11 mouse cellular contexts compared by ENCODE assay signal in the genomic region with DNA sequence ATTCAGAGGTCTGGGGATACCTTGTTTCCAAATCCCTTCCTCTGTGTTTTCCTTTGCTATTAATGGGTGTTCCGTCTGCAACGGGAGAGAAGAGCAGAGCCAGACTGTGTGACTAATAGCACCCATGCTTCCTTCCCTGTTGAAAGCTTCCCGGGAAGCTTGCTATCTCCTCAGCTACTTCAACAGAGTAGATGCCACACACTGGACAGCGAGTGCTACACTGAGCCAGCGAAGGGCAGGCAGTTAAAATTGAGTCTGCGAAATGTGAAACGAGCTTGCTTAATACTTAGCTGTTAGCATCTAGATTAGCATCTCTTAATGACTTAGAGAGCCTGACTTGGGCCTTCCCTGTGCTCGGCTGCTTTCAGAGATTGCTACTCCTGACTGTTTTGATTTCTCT.
DNase-seq lines count a peak whose midpoint lies in the region; ATAC-seq and TF ChIP-seq lines count a peak whose summit lies in the region.
"Had no signal": no experiment of that assay in that cellular context is flagged by ENCODE, and none has a peak within 500 bp of the region (broad histone marks: within the 10 kb centered on the region; RNA-seq: fewer than 3 reads in every experiment).

No protein-coding gene starts in this region.

- no peak for TF ChIP-seq POLR2A in thymus, adult 2 months (IDR thresholded peaks at IDR 0.05; ENCODE audit: control insufficient read depth, extremely low read depth, insufficient read depth, low read length, poor library complexity)

- no peak overlapping the region for H3K9ac ChIP-seq in limb, embryonic 13.5 days
- H3K9ac ChIP-seq: stomach, embryonic 15.5 days had no signal

- TF ChIP-seq CTCF in thymus, adult 2 months (IDR thresholded peaks at IDR 0.05; ENCODE audit: borderline replicate concordance, control insufficient read depth, extremely low read depth, insufficient read depth, low read length, poor library complexity): no peak

- H3K4me3 ChIP-seq in heart, embryonic 10.5 days: peak overlapping the region; percentile 34
- H3K4me3 ChIP-seq in limb, embryonic 13.5 days: no peak overlapping the region
- no peak overlapping the region for H3K4me3 ChIP-seq in thymus, adult 2 months (ENCODE audit: control insufficient read depth, insufficient read depth, low read length)
- H3K4me3 ChIP-seq: stomach, embryonic 15.5 days had no signal

- ATAC-seq in limb, embryonic 13.5 days (ENCODE audit: low FRiP score, low read depth): no peak

- H3K4me1 ChIP-seq in heart, embryonic 10.5 days: 0 out of 2 replicates have a peak, but pooled peaks cover 4% of the 10 kb centered on the region
- H3K4me1 ChIP-seq in limb, embryonic 13.5 days: no peaks in the 10 kb centered on the region
- H3K4me1 ChIP-seq in thymus, adult 2 months (replicated peaks; ENCODE audit: control insufficient read depth, insufficient read depth, low read length): no peaks in the 10 kb centered on the region
- H3K4me1 ChIP-seq: stomach, embryonic 15.5 days had no signal

- DNase-seq in heart, embryonic 10.5 days (ENCODE audit: low spot score): no peak
- no peak for DNase-seq in heart, postnatal 14 days
- peak; percentile 6 for DNase-seq in testis, postnatal 14 days (ENCODE audit: low spot score)
- no peak for DNase-seq in testis, postnatal 10 days (ENCODE audit: low spot score)
- no peak for DNase-seq in spleen, adult 18-20 months
- DNase-seq in right cerebral cortex, postnatal 25 days: no peak
- no peak for DNase-seq in thymus, adult 2 months
- DNase-seq: kidney, postnatal 10 days; lung, postnatal 36 days had no signal

- no peaks in the 10 kb centered on the region for H3K9me3 ChIP-seq in heart, embryonic 10.5 days
- no peaks in the 10 kb centered on the region for H3K9me3 ChIP-seq in limb, embryonic 13.5 days
- H3K9me3 ChIP-seq: stomach, embryonic 15.5 days had no signal

- H3K27me3 ChIP-seq in heart, embryonic 10.5 days (ENCODE audit: insufficient read depth, poor library complexity, severe bottlenecking): no peaks in the 10 kb centered on the region
- no peaks in the 10 kb centered on the region for H3K27me3 ChIP-seq in limb, embryonic 13.5 days
- H3K27me3 ChIP-seq in thymus, adult 2 months (ENCODE audit: control insufficient read depth, insufficient read depth, low read length): no peaks in the 10 kb centered on the region
- H3K27me3 ChIP-seq: stomach, embryonic 15.5 days had no signal

- H3K36me3 ChIP-seq in heart, embryonic 10.5 days: no peaks in the 10 kb centered on the region
- no peaks in the 10 kb centered on the region for H3K36me3 ChIP-seq in limb, embryonic 13.5 days
- no peaks in the 10 kb centered on the region for H3K36me3 ChIP-seq in thymus, adult 2 months (ENCODE audit: control insufficient read depth, insufficient read depth, low read length)
- H3K36me3 ChIP-seq: stomach, embryonic 15.5 days had no signal

- peak overlapping the region; percentile 34 for H3K4me2 ChIP-seq in limb, embryonic 13.5 days (replicated peaks)
- H3K4me2 ChIP-seq: stomach, embryonic 15.5 days had no signal

- intact Hi-C loops in heart, postnatal 14 days (cut with DNase I): no loop called here

- 6% methylated on average over 8 of the region's 8 CpGs for WGBS in heart, embryonic 10.5 days
- WGBS in limb, embryonic 13.5 days: 12% methylated on average over 8 of the region's 8 CpGs
- WGBS in thymus, adult 2 months: 47% methylated on average over 8 of the region's 8 CpGs

- no peak overlapping the region for H3K27ac ChIP-seq in heart, embryonic 10.5 days
- H3K27ac ChIP-seq in limb, embryonic 13.5 days: no peak overlapping the region
- no peak overlapping the region for H3K27ac ChIP-seq in thymus, adult 2 months (ENCODE audit: control insufficient read depth, insufficient read depth, low read length)
- H3K27ac ChIP-seq: stomach, embryonic 15.5 days had no signal
